Mouse (Mus musculus) embryonic facial prominence, embryonic 11.5 days (tissue): ENCODE measurements at regions not wholly inside any gene's neighbourhood (a gene's known extent, or its start where the extent isn't known, plus 50 kb on each side); places are given as distances from the start of the nearest gene placed in this dataset.
A peak's percentile ranks its signal among the peaks of the same experiment; 100 is the strongest.
"Not testable (repeated sequence)": the region's sequence is repeated elsewhere in the genome, so short reads cannot be mapped to it uniquely, and the experiment has no call there.

Experiments
- ATAC-seq: fragments of 200-750 bp; cut with Nextera tagmentation; replicated peaks from 2 replicates; pipeline ENCODE4 v1.8.0; 2017; ENCODE audit warnings: low read depth; ENCODE audit not compliant: insufficient number of reproducible peaks, low FRiP score, low TSS enrichment
- DNase-seq: peaks from one replicate; pipeline ENCODE4 v3.0.0-alpha.2; 2015; ENCODE audit warnings: low spot score
- H3K27ac ChIP-seq: fragments of 300-500 bp; sonication (generic); replicated peaks from 2 replicates; pipeline ENCODE4 v1.5.1; 2014; ENCODE audit warnings: mild to moderate bottlenecking, low read depth, low read length, control low read depth
- H3K27me3 ChIP-seq: fragments of 300-500 bp; sonication (generic); 2 replicates; pipeline ENCODE4 v1.6.1; 2014; ENCODE audit warnings: mild to moderate bottlenecking, low read length, moderate library complexity, mixed read lengths; ENCODE audit not compliant: control insufficient read depth, insufficient read depth
- H3K36me3 ChIP-seq: fragments of 300-500 bp; sonication (generic); replicated peaks from 2 replicates; pipeline ENCODE4 v1.6.1; 2014; ENCODE audit warnings: low read depth, mild to moderate bottlenecking, low read length, moderate library complexity, mixed read lengths; ENCODE audit not compliant: control insufficient read depth, insufficient read depth
- H3K4me1 ChIP-seq: fragments of 300-500 bp; sonication (generic); 2 replicates; pipeline ENCODE4 v1.6.1; 2014; ENCODE audit warnings: low read length, mixed read lengths; ENCODE audit not compliant: control insufficient read depth, insufficient read depth
- H3K4me2 ChIP-seq: fragments of 300-500 bp; sonication (generic); 2 replicates; pipeline ENCODE4 v1.6.1; 2014; ENCODE audit warnings: low read depth, mild to moderate bottlenecking, control low read depth, low read length, moderate library complexity
- H3K4me3 ChIP-seq: fragments of 300-500 bp; sonication (generic); 2 replicates; pipeline ENCODE4 v1.5.1; 2014; ENCODE audit warnings: low read depth, low read length, control low read depth
- H3K9ac ChIP-seq: fragments of 300-500 bp; sonication (generic); replicated peaks from 2 replicates; pipeline ENCODE4 v1.6.1; 2014; ENCODE audit warnings: mild to moderate bottlenecking, control low read depth, low read length
- H3K9me3 ChIP-seq: fragments of 300-500 bp; sonication (generic); replicated peaks from 2 replicates; pipeline ENCODE4 v1.6.1; 2016; ENCODE audit warnings: mild to moderate bottlenecking, low read length, inconsistent platforms, mixed read lengths; ENCODE audit not compliant: control insufficient read depth
- WGBS: fragments of 180-500 bp; shearing (Covaris S2); extraction: QIAGEN DNeasy Blood & Tissue Kit; methylation state at CpG from one replicate; pipeline ENCODE4 v1.1.7; 2014; 5-methylcytosine and 5-hydroxymethylcytosine counted together

- H3K27ac ChIP-seq: no peak overlapping the region
- ATAC-seq: no peak
- no peak overlapping the region for H3K9ac ChIP-seq
- no peaks in the 10 kb centered on the region for H3K36me3 ChIP-seq
- H3K4me3 ChIP-seq: no peak overlapping the region
- H3K9me3 ChIP-seq: no peaks in the 10 kb centered on the region
- H3K4me1 ChIP-seq: no peaks in the 10 kb centered on the region
- DNase-seq: no peak
- H3K4me2 ChIP-seq: no peak overlapping the region
- WGBS: 63% methylated on average over 9 of the region's 9 CpGs
- no peaks in the 10 kb centered on the region for H3K27me3 ChIP-seq
These were observed 253.8 kb upstream of the Gm6793 start for GRCm38 (mm10) chr8:112268544-112269213.

GRCm38 (mm10) chr8:112257922-112258475 is 243.2 kb upstream of the Gm6793 start:
- no peak overlapping the region for H3K9ac ChIP-seq
- no peaks in the 10 kb centered on the region for H3K27me3 ChIP-seq
- peak overlapping the region; percentile 34 for H3K4me2 ChIP-seq
- no peak overlapping the region for H3K27ac ChIP-seq
- H3K36me3 ChIP-seq: no peaks in the 10 kb centered on the region
- H3K4me1 ChIP-seq: no peaks in the 10 kb centered on the region; the same call in 1 of the 2 replicates
- peak overlapping the region; percentile 7; the same call in 1 of the 2 replicates for H3K4me3 ChIP-seq
- WGBS: 31% methylated on average over 13 of the region's 13 CpGs
- DNase-seq (no peak), ATAC-seq (no peak)
- H3K9me3 ChIP-seq: no peaks in the 10 kb centered on the region

- H3K9me3 ChIP-seq: no peaks in the 10 kb centered on the region
- peak overlapping the region; percentile 7; the same call in 1 of the 2 replicates for H3K4me3 ChIP-seq
- no peaks in the 10 kb centered on the region for H3K36me3 ChIP-seq
- no peak overlapping the region for H3K27ac ChIP-seq
- no peak for ATAC-seq
- H3K27me3 ChIP-seq: no peaks in the 10 kb centered on the region
- H3K4me2 ChIP-seq: peak overlapping the region; percentile 34
- H3K4me1 ChIP-seq: no peaks in the 10 kb centered on the region; the same call in 1 of the 2 replicates
- DNase-seq: peak; percentile 35
- no peak overlapping the region for H3K9ac ChIP-seq
- 10% methylated on average over 18 of the region's 18 CpGs for WGBS
These were observed 242.6 kb upstream of the Gm6793 start for GRCm38 (mm10) chr8:112257311-112257894.

GRCm38 (mm10) chr8:112246629-112247028 is 231.8 kb upstream of the Gm6793 start:
- H3K4me3 ChIP-seq, H3K9me3 ChIP-seq, H3K9ac ChIP-seq, H3K4me2 ChIP-seq, H3K4me1 ChIP-seq, DNase-seq, H3K27me3 ChIP-seq, H3K36me3 ChIP-seq, H3K27ac ChIP-seq: not testable (repeated sequence)
- 92% methylated on average over 2 of the region's 2 CpGs for WGBS
- peak; percentile 48; the same call in 1 of the 2 replicates for ATAC-seq

- H3K27me3 ChIP-seq: no peaks in the 10 kb centered on the region
- ATAC-seq (no peak), DNase-seq (no peak)
- H3K27ac ChIP-seq: no peak overlapping the region
- no peak overlapping the region for H3K4me2 ChIP-seq
- no peaks in the 10 kb centered on the region for H3K4me1 ChIP-seq
- no peak overlapping the region for H3K4me3 ChIP-seq
- no peaks in the 10 kb centered on the region for H3K36me3 ChIP-seq
- H3K9me3 ChIP-seq: no peaks in the 10 kb centered on the region
- H3K9ac ChIP-seq: no peak overlapping the region
- WGBS: 87% methylated on average over 9 of the region's 9 CpGs
These were observed 223.8 kb upstream of the Gm6793 start for GRCm38 (mm10) chr8:112238681-112239080.

- not testable (repeated sequence) for H3K4me1 ChIP-seq, DNase-seq, H3K9me3 ChIP-seq, H3K36me3 ChIP-seq, H3K9ac ChIP-seq, H3K4me3 ChIP-seq, H3K4me2 ChIP-seq, H3K27ac ChIP-seq, H3K27me3 ChIP-seq, ATAC-seq
- 94% methylated on average over 19 of the region's 19 CpGs for WGBS
These were observed 221.9 kb upstream of the Gm6793 start for GRCm38 (mm10) chr8:112236751-112237150.

GRCm38 (mm10) chr8:112219656-112220055 is 204.8 kb upstream of the Gm6793 start:
- Histone ChIP-seq H3K27me3 (no peaks in the 10 kb centered on the region), H3K36me3 (no peaks in the 10 kb centered on the region), H3K4me3 (no peak overlapping the region), H3K9ac (no peak overlapping the region), H3K4me2 (no peak overlapping the region), H3K4me1 (no peaks in the 10 kb centered on the region), H3K9me3 (no peaks in the 10 kb centered on the region), H3K27ac (no peak overlapping the region)
- DNase-seq (peak; percentile 53), ATAC-seq (no peak)
- WGBS: 50% methylated on average over 6 of the region's 6 CpGs

GRCm38 (mm10) chr8:112212170-112212569 is 197.3 kb upstream of the Gm6793 start:
- Histone ChIP-seq H3K36me3 (no peaks in the 10 kb centered on the region), H3K4me1 (no peaks in the 10 kb centered on the region), H3K4me3 (no peak overlapping the region), H3K27me3 (no peaks in the 10 kb centered on the region), H3K4me2 (no peak overlapping the region), H3K27ac (no peak overlapping the region), H3K9ac (no peak overlapping the region), H3K9me3 (no peaks in the 10 kb centered on the region)
- DNase-seq: no peak
- 92% methylated on average over 5 of the region's 5 CpGs for WGBS
- ATAC-seq: no peak
